Mouse (Mus musculus) kidney, embryonic 14.5 days (tissue): ENCODE data around the gene Ly6g6c. TPM values are rescaled to one million over a fixed set of nuclear protein-coding genes. Genes with fewer than 3 reads are reported as not detected.

Experiments
- ATAC-seq: fragments of 200-750 bp; cut with Nextera tagmentation; 2 replicates; pipeline ENCODE4 v1.8.0; 2017; ENCODE audit warnings: moderate number of reproducible peaks, mild to moderate bottlenecking, moderate TSS enrichment, moderate library complexity; ENCODE audit not compliant: low FRiP score, low TSS enrichment
- H3K27ac ChIP-seq: fragments of 300-500 bp; sonication (generic); 2 replicates; pipeline ENCODE4 v1.5.1; 2014; ENCODE audit warnings: low read depth, mild to moderate bottlenecking, low read length, moderate library complexity, mixed read lengths
- H3K27me3 ChIP-seq: fragments of 300-500 bp; sonication (generic); 2 replicates; pipeline ENCODE4 v1.6.1; 2014; ENCODE audit warnings: mild to moderate bottlenecking, low read length; ENCODE audit not compliant: control insufficient read depth, insufficient read depth
- H3K36me3 ChIP-seq: fragments of 300-500 bp; sonication (generic); 2 replicates; pipeline ENCODE4 v1.6.1; 2014; ENCODE audit warnings: low read length, mixed read lengths; ENCODE audit not compliant: control insufficient read depth, insufficient read depth
- H3K4me1 ChIP-seq: fragments of 300-500 bp; sonication (generic); 2 replicates; pipeline ENCODE4 v1.6.1; 2014; ENCODE audit warnings: low read length, mixed read lengths; ENCODE audit not compliant: control insufficient read depth, insufficient read depth
- H3K4me2 ChIP-seq: fragments of 300-500 bp; sonication (generic); replicated peaks from 2 replicates; pipeline ENCODE4 v1.6.1; 2014; ENCODE audit warnings: low read depth, mild to moderate bottlenecking, low read length
- H3K4me3 ChIP-seq: fragments of 300-500 bp; sonication (generic); 2 replicates; pipeline ENCODE4 v1.5.1; 2014; ENCODE audit warnings: mild to moderate bottlenecking, low read length
- H3K9ac ChIP-seq: fragments of 300-500 bp; sonication (generic); 2 replicates; pipeline ENCODE4 v1.6.1; 2014; ENCODE audit warnings: low read depth, mild to moderate bottlenecking, low read length, moderate library complexity
- H3K9me3 ChIP-seq: fragments of 300-500 bp; sonication (generic); 2 replicates; pipeline ENCODE4 v1.6.1; 2016; ENCODE audit warnings: low read length; ENCODE audit not compliant: control insufficient read depth
- WGBS: fragments of 180-500 bp; shearing (Covaris S2); extraction: QIAGEN DNeasy Blood & Tissue Kit; methylation state at CpG from one replicate; pipeline ENCODE4 v1.1.7; 2014; 5-methylcytosine and 5-hydroxymethylcytosine counted together
- polyA plus RNA-seq: library from polyadenylated mRNA; unstranded; fragments of >200 nt; fragmentation: Nextera tagmentation; extraction: Ambion mirVana; gene quantifications from 2 replicates; pipeline ENCODE4 v1.2.1, GENCODE M21; 2014

The Ly6g6c gene
- 0.20 and 0.30 TPM in 2 replicates for polyA plus RNA-seq

DNA sequence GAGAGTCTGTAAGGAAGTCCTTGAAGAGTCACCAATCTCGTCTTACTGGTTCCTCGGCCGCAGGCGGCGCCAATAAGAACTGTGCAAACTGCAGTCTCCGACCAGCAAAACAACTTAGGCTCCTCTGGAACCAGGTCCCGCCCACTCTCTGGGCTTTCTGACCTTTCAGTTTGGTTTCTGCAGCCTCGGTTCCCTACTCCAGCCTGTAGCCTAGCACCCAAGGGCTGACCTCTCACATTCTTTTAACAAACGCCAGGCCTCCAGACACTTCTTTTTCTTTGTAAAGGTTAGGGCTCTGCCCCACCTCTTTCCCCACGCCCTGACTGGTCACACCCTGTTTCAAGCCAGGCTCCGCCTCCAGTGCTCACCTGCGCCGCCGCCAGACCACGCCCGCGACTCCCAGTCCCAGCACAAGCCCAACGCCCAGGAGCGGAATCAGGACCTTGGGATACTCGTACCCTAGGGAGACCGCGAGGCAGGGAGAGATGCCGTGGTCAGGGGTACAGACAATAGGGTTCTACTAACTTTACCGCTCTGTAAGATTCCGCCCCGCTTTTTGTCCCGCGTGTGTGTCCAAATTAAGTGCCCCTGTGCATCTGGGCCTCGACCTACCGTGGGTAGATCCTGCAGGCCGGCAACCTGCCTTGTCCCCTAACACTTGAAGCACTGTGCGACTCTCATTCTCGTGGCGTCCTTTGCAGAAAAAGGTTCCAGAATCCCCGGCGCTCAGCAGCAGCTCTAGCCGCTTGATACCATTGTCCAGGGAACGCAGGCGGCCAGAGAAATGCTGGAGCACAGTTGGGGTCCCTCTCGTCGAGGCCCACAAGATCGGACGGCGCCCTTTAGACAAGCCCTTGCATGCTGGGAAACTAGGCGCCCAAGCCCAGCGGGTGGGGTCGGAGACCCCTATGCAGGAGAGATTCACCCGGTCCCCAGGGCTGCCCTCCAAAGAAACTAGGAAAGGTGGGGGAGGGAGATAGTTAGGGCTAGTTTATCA, at the start of gene Ly6g6c:
Ly6g6c (plus strand) TSS at position 438 of the 997 bp plus-strand sequence.
- Histone ChIP-seq H3K4me1 (peaks cover 32% of the 10 kb centered on the region), H3K27ac (peak within 1 kb of the TSS; percentile 15; the same call in 1 of the 2 replicates), H3K36me3 (peaks cover 31% of the 10 kb centered on the region), H3K9ac (peak within 1 kb of the TSS; percentile 50; the same call in 1 of the 2 replicates), H3K4me2 (peak within 1 kb of the TSS; percentile 71), H3K27me3 (no peaks in the 10 kb centered on the region; the same call in 1 of the 2 replicates), H3K9me3 (no peaks in the 10 kb centered on the region), H3K4me3 (peak within 1 kb of the TSS; percentile 35)
- ATAC-seq, result peak; percentile 61
- 1% methylated on average over 48 of the region's 48 CpGs for WGBS

DNA sequence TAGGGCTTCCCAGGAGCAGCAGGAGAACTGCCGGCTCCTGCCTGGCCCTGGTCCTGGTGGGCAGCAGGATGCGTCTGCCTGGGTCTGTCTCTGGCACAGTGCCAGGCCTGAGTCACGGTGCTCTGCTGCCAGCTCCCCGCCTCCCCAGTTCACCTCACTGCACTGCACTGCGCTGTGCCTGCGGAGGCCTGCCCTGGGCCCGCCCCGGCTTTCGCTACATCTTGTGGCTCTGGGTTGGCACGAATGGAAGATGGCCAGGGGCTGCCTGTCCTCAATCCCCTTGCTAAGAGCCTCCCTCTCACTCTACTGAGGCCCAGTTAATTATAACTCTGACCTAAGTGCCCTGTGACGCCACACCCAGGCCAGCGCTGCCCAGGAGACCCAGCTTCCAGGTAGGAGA, 48.8 kb upstream of the Ly6g6c start, which contains the start of gene Vwa7:
Vwa7 (plus strand) TSS at position 204 of the 400 bp plus-strand sequence.
- Histone ChIP-seq H3K4me3 (no peak within 1 kb of the TSS), H3K36me3 (peaks cover 51% of the 10 kb centered on the region)
- peak; percentile 28; the same call in 1 of the 2 replicates for ATAC-seq

DNA sequence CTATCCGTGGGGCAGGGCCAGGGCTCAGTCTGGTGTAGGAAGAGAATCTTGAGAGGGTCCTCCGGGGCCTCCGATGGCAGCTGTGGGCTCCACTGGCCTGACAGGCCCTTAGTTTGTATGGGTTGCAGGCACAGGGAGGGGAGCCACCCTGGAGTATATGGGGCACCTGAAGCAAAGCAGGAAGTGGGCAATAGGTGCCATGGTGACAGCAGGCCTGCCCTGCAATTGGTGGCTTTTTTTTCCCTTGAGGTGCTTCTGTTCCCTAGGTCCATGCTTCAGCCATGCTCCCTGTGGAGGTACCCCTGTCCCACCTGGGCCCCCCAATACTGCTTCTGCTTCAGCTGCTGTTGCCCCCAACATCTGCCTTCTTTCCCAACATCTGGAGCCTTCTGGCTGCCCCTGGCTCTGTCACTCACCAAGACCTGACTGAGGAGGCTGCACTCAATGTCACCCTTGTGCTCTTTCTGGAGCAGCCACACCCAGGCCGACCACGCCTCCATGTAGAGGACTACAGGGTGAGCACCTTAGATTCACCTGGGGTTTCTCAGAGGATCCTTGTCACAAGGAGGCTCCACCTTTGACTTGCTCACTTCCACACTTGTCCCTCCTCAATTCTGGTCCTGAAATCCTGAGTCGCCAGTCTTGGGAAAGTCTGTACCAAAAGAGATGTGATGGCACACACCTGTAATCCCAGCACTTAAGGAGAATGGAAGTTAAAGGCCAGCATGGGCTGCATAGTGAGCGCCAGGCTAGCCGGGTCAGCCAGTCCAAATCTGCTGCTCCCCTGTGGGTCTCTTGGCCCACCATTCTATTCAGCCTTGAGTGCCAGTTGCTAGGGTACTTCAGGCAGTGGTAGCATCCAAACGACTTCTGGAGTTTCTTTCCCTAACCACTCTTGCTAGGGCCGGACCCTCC, 48.1 kb upstream of the Ly6g6c start:
- peaks cover 6% of the 10 kb centered on the region for H3K4me1 ChIP-seq
- no peaks in the 10 kb centered on the region for H3K27me3 ChIP-seq
- no peaks in the 10 kb centered on the region for H3K9me3 ChIP-seq
- H3K4me3 ChIP-seq, result no peak overlapping the region
- ATAC-seq, result no peak
- no peak overlapping the region for H3K27ac ChIP-seq
- WGBS, result 79% methylated on average over 10 of the region's 10 CpGs
- no peak overlapping the region for H3K4me2 ChIP-seq
- no peak overlapping the region for H3K9ac ChIP-seq
- H3K36me3 ChIP-seq, result peaks cover 44% of the 10 kb centered on the region

More for the DNA sequence above, 48.8 kb upstream of the Ly6g6c start, which contains the start of gene Vwa7:
- no peak within 1 kb of the TSS for H3K9ac ChIP-seq
- H3K27me3 ChIP-seq, result no peaks in the 10 kb centered on the region
- peaks cover 1% of the 10 kb centered on the region for H3K4me1 ChIP-seq
- H3K27ac ChIP-seq, result no peak within 1 kb of the TSS
- no peak within 1 kb of the TSS for H3K4me2 ChIP-seq
- H3K9me3 ChIP-seq, result no peaks in the 10 kb centered on the region
- 71% methylated on average over 12 of the region's 12 CpGs for WGBS

DNA sequence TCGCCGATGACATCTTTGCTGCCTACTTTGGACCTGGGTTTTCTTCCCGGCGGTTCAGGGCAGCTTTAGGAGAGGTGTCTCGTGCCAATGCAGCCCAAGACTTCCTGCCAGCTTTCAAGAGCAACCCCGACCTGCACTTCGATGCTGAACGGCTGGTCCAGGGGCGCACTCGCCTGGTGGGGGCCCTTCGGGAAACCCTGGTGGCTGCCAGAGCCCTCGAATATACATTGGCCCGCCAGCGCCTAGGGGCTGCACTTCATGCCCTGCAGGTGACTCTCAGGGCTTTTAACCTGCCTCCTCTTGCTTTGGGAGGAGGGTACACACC, 47.5 kb upstream of the Ly6g6c start:
- no peak overlapping the region for H3K4me3 ChIP-seq
- no peaks in the 10 kb centered on the region for H3K27me3 ChIP-seq
- peaks cover 38% of the 10 kb centered on the region for H3K36me3 ChIP-seq
- no peak overlapping the region for H3K27ac ChIP-seq
- ATAC-seq, result no peak
- H3K9me3 ChIP-seq, result no peaks in the 10 kb centered on the region
- H3K9ac ChIP-seq, result no peak overlapping the region
- peaks cover 6% of the 10 kb centered on the region for H3K4me1 ChIP-seq
- 75% methylated on average over 14 of the region's 14 CpGs for WGBS
- no peak overlapping the region for H3K4me2 ChIP-seq

DNA sequence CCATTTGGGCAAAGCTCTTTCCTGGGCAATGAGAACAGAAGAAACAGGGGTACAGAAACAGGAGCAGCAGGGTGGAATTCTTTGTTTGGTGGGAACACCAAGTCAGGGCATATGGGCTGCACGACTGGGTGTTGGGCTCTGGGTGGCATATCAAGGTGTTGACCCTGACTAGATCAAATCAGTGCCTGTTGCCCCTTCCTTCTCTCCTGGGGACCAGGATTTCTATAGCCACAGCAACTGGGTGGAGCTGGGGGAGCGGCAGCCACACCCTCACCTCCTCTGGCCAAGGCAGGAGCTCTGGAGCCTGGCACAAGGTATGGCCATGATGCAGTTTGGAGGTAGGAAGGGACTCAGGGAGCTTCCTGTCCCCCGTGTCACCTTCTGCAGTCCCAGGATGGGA, 47.0 kb upstream of the Ly6g6c start:
- Histone ChIP-seq H3K4me3 (no peak overlapping the region), H3K4me2 (no peak overlapping the region), H3K36me3 (peaks cover 33% of the 10 kb centered on the region), H3K27me3 (no peaks in the 10 kb centered on the region), H3K27ac (no peak overlapping the region), H3K9me3 (no peaks in the 10 kb centered on the region), H3K4me1 (peaks cover 6% of the 10 kb centered on the region), H3K9ac (no peak overlapping the region)
- ATAC-seq, result no peak
- WGBS, result 89% methylated on average over 3 of the region's 3 CpGs

DNA sequence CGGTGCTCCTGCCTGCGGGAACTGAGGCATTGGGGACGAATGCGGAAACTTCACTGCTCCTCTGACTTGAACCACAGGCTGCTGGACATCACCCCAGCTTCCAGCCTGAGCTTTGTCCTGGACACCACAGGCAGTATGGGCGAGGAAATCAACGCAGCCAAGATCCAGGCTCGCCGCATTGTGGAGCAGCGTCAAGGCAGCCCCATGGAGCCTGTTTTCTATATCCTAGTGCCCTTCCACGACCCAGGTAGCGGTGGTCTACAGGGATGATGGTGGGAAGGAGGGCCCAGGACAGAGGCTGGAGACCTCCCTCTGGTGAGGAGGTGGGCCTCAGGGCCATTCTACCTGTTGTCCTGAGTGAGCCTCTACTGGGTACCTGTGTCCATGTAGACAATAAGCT, 45.3 kb upstream of the Ly6g6c start:
- H3K4me3 ChIP-seq, result no peak overlapping the region
- H3K36me3 ChIP-seq, result peaks cover 16% of the 10 kb centered on the region
- H3K4me2 ChIP-seq, result no peak overlapping the region
- no peak for ATAC-seq
- no peak overlapping the region for H3K9ac ChIP-seq
- peaks cover 8% of the 10 kb centered on the region for H3K4me1 ChIP-seq
- no peak overlapping the region for H3K27ac ChIP-seq
- no peaks in the 10 kb centered on the region for H3K27me3 ChIP-seq
- H3K9me3 ChIP-seq, result no peaks in the 10 kb centered on the region
- 77% methylated on average over 11 of the region's 11 CpGs for WGBS

DNA sequence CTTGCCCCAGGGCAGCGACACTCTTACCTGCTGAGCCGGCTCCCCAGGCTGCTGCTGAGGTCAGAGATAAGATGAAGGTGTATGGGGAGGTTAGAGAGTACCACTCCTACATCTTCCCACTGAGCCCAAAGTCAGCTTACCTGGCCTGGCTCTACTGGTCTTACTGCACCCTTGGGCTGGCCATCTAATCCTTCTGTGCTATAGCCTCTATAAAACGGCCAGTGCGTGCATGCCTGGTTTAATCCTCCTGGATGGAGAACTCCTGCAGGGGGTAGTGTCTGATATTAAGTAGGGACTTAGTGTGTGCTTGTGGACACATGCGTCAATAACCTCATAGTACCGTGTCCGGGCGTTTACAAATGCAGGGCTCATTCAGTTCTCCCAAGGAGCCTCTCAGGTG, 44.6 kb upstream of the Ly6g6c start:
- Histone ChIP-seq H3K27me3 (no peaks in the 10 kb centered on the region), H3K27ac (no peak overlapping the region), H3K4me2 (no peak overlapping the region), H3K9me3 (no peaks in the 10 kb centered on the region), H3K4me1 (peaks cover 10% of the 10 kb centered on the region), H3K9ac (no peak overlapping the region), H3K4me3 (no peak overlapping the region), H3K36me3 (peaks cover 9% of the 10 kb centered on the region)
- 89% methylated on average over 8 of the region's 8 CpGs for WGBS
- ATAC-seq, result no peak

DNA sequence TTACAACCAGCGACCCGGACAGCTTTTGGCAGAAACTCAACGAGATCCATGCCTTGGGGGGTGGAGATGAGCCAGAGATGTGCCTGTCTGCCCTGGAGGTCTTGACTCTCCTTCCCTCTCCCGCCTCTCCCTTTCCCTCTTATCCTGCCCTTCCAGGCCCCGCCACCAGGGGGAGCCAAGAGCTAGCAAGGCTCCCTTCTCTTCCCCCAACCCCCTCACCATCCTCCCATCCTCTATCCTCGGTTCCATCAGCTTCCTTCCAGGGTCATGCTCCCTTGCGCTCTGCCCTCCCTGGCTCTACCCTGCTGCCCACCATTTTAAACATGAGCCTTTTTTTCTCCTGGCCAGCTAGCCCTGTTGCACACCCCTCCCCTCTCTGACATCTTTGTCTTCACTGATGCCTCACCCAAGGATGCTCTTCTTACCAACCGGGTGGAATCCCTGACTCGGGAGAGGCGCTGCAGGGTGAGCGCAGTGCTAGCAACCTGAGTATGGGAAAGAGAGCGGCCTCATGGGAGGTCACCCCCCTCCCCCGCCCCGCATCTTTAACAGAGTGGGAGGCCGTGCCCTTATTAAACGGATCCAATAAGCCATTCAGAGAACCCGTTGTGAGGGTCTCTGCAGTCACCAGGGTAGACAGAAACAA, 43.9 kb upstream of the Ly6g6c start:
- H3K4me3 ChIP-seq, result 0 out of 2 replicates have a peak overlapping the region, but pooled peaks have one; percentile 10
- H3K27ac ChIP-seq, result peak overlapping the region; percentile 73; the same call in 1 of the 2 replicates
- peak overlapping the region; percentile 21; the same call in 1 of the 2 replicates for H3K4me2 ChIP-seq
- WGBS, result 8% methylated on average over 17 of the region's 17 CpGs
- peaks cover 14% of the 10 kb centered on the region for H3K4me1 ChIP-seq
- no peak overlapping the region for H3K9ac ChIP-seq
- ATAC-seq, result peak; percentile 70
- no peaks in the 10 kb centered on the region for H3K27me3 ChIP-seq
- no peaks in the 10 kb centered on the region for H3K9me3 ChIP-seq
- peaks cover 2% of the 10 kb centered on the region; the same call in 1 of the 2 replicates for H3K36me3 ChIP-seq
